Mouse (Mus musculus) CD4-positive, CD25-positive, alpha-beta regulatory T cell, adult 9 weeks (primary cell): ENCODE measurements around the gene Gcnt2. TPM values are rescaled to one million over a fixed set of nuclear protein-coding genes. Genes with fewer than 3 reads are reported as not detected.

Experiments used
- polyA plus RNA-seq: library from polyadenylated mRNA; unstranded; fragments of 100-300 nt; shearing (Covaris generic); gene quantifications from one replicate; pipeline ENCODE4 v1.2.1, GENCODE M21; 2017

Gene Gcnt2
- polyA plus RNA-seq, result not detected

DNA sequence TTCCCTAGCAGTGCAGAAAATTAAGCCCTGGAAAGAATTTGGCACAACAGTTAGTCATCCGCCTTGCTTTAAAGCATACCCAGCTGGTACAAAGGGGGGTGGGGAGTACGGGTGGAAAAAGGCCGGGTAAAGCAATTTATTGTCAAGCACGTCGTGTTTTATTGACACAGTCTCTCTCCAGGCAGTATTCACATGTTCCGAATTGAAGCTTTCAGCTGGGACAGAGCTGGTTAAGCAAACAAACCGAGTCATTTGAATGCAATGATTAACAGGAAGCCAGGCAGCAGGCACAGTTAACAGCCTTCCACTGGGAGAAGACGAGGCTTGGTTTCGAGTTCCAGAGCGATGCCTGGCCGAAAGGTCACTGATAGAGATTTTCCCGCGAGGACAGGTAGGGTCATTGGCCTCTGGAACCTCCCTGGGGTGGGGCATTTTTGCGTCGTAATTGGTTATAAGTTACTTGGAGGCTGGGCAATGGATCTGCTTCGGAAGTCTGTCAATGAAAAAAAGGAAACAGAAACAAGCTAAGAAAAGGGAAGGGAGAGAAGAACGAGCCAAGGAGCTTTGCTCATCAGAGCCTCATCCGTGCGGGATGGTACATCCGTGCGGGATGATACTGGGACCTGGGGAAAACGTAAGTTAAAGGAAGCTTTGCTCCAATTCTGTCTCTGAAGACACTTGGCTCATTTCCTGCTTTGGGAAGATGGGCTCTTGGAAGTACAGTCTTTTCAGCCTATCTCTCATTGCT lies at the start of gene Gcnt2:
TSS of gene Gcnt2 (plus strand) at position 103 of the 748 bp plus-strand sequence.

DNA sequence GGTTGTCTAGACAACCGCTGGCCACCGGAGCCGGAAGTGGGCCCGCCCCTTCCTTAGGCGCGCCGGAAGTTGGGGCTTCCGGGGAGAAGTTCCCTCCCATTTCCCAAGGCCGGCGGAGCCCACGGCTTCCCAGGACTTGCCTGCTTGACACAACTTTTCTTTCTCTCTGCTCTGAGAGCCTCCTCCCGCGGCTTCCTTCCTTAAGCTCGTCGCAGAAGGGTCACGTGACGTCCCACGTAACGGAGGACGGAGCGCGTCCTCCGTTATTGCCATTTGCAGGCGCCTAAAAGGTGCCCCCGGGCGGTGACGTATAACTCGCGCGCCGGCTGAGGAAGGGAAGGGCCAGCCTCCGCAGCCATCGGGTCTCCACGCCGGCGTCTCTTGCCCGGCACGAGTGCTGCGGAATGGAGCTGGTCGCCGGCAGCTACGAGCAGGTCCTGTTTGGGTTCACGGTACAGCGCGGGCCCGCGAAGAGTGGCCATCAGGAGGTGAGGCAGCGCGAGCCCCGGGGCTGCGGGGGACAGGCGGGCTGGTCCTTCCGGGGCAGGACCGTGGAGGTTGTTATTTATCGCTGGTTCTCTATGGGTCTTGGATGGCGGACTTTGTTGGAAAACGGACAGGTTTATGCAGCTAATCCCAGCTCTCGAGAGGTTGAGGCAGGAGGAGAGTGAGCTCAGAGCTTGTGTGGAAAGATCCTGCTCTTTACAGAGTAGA lies 141.5 kb downstream of the Gcnt2 start, which contains the start of gene Pak1ip1:
TSS of gene Pak1ip1 (plus strand) at position 98 of the 714 bp plus-strand sequence.

Other genes with a start within 250 kb of the Gcnt2 start
- not detected for gene Tfap2a, start 121.4 kb upstream of the Gcnt2 start, polyA plus RNA-seq
- gene Pak1ip1, start 141.3 kb downstream of the Gcnt2 start, polyA plus RNA-seq, result 116 TPM
- gene Tmem14c, start 156.5 kb downstream of the Gcnt2 start, polyA plus RNA-seq, result 228 TPM
- gene Mak, start 220.0 kb downstream of the Gcnt2 start, polyA plus RNA-seq, result 0.04 TPM